ENCODE assay signal across 7 mouse cellular contexts in the genomic region with DNA sequence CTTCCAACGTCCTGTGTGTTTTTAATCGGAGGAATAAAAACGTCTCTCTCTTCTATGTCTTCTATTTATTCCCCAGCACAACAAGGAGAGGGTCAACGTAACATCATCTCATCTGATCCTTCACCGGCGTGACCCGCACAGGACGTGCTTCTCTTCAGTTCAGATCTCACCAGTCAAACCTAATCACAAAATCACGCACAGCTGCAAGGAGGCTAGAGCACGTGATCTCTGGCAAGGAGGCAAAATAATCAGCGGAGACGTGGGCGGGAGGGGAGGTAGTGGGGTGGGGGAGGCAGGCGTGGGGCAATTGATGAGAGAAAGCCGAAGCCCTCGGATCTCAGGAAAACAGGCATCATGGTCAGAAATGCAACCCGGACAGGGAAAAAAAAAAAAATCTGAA. TPM values are rescaled to one million over a fixed set of nuclear protein-coding genes. Genes with fewer than 3 reads are reported as not detected.
DNase-seq lines count a peak whose midpoint lies in the region; ATAC-seq and TF ChIP-seq lines count a peak whose summit lies in the region.

No protein-coding gene starts in this region.

- no peak for DNase-seq in kidney, postnatal 10 days
- peak; percentile 53 for DNase-seq in embryonic facial prominence, embryonic 11.5 days (ENCODE audit: low spot score)
- DNase-seq in midbrain, postnatal 0 days (ENCODE audit: low spot score) = no peak
- DNase-seq in thymus, postnatal 25 days = no peak
- DNase-seq in left cerebral cortex, adult 18-20 months (ENCODE audit: low spot score in 2 of 2) = no peak

- 20% methylated on average over 17 of the region's 17 CpGs for WGBS in kidney, embryonic 15.5 days
- WGBS in embryonic facial prominence, embryonic 11.5 days = 20% methylated on average over 17 of the region's 17 CpGs
- 23% methylated on average over 15 of the region's 17 CpGs for WGBS in heart, embryonic 15.5 days
- WGBS in midbrain, postnatal 0 days = 44% methylated on average over 17 of the region's 17 CpGs

- ATAC-seq in kidney, embryonic 15.5 days (replicated peaks; ENCODE audit: low FRiP score) = no peak
- ATAC-seq in embryonic facial prominence, embryonic 11.5 days (replicated peaks; ENCODE audit: insufficient number of reproducible peaks, low FRiP score, low TSS enrichment, low read depth) = no peak
- ATAC-seq in heart, embryonic 15.5 days (replicated peaks; ENCODE audit: insufficient number of reproducible peaks, insufficient read depth, low FRiP score, low read depth) = no peak
- ATAC-seq in midbrain, postnatal 0 days (ENCODE audit: low FRiP score) = no peak

- H3K27ac ChIP-seq in kidney, embryonic 15.5 days = no peak overlapping the region
- H3K27ac ChIP-seq in embryonic facial prominence, embryonic 11.5 days (replicated peaks; ENCODE audit: low read depth, low read length) = no peak overlapping the region
- no peak overlapping the region for H3K27ac ChIP-seq in heart, embryonic 15.5 days
- H3K27ac ChIP-seq in midbrain, postnatal 0 days (ENCODE audit: low read depth, low read length) = no peak overlapping the region

- peak overlapping the region; percentile 26 for H3K4me3 ChIP-seq in kidney, embryonic 15.5 days (replicated peaks)
- H3K4me3 ChIP-seq in embryonic facial prominence, embryonic 11.5 days (ENCODE audit: low read depth, low read length) = 0 out of 2 replicates have a peak overlapping the region, but pooled peaks have one; percentile 10
- peak overlapping the region; percentile 32 for H3K4me3 ChIP-seq in heart, embryonic 15.5 days
- no peak overlapping the region for H3K4me3 ChIP-seq in midbrain, postnatal 0 days (ENCODE audit: low read depth, low read length)

- TF ChIP-seq CTCF in midbrain, postnatal 0 days (IDR thresholded peaks at IDR 0.05) = no peak

- H3K4me2 ChIP-seq in kidney, embryonic 15.5 days = peak overlapping the region; percentile 60
- H3K4me2 ChIP-seq in embryonic facial prominence, embryonic 11.5 days (ENCODE audit: low read depth, low read length) = peak overlapping the region; percentile 23; the same call in 1 of the 2 replicates
- H3K4me2 ChIP-seq in heart, embryonic 15.5 days = peak overlapping the region; percentile 61
- peak overlapping the region; percentile 28 for H3K4me2 ChIP-seq in midbrain, postnatal 0 days (ENCODE audit: low read depth, low read length, poor library complexity, severe bottlenecking)

- H3K36me3 ChIP-seq in kidney, embryonic 15.5 days = no peaks in the 10 kb centered on the region
- H3K36me3 ChIP-seq in embryonic facial prominence, embryonic 11.5 days (replicated peaks; ENCODE audit: control insufficient read depth, insufficient read depth, low read depth, low read length) = no peaks in the 10 kb centered on the region
- no peaks in the 10 kb centered on the region for H3K36me3 ChIP-seq in heart, embryonic 15.5 days
- no peaks in the 10 kb centered on the region for H3K36me3 ChIP-seq in midbrain, postnatal 0 days (ENCODE audit: insufficient read depth, low read length)

- no peaks in the 10 kb centered on the region for H3K9me3 ChIP-seq in kidney, embryonic 15.5 days (replicated peaks)
- H3K9me3 ChIP-seq in embryonic facial prominence, embryonic 11.5 days (replicated peaks; ENCODE audit: control insufficient read depth, low read length) = no peaks in the 10 kb centered on the region
- no peaks in the 10 kb centered on the region for H3K9me3 ChIP-seq in heart, embryonic 15.5 days (replicated peaks)
- H3K9me3 ChIP-seq in midbrain, postnatal 0 days (ENCODE audit: low read length) = no peaks in the 10 kb centered on the region

- H3K4me1 ChIP-seq in kidney, embryonic 15.5 days = peaks cover 6% of the 10 kb centered on the region; the same call in 1 of the 2 replicates
- H3K4me1 ChIP-seq in embryonic facial prominence, embryonic 11.5 days (ENCODE audit: control insufficient read depth, insufficient read depth, low read length) = no peaks in the 10 kb centered on the region
- peaks cover 8% of the 10 kb centered on the region; the same call in 1 of the 2 replicates for H3K4me1 ChIP-seq in heart, embryonic 15.5 days (replicated peaks)
- no peaks in the 10 kb centered on the region for H3K4me1 ChIP-seq in midbrain, postnatal 0 days (ENCODE audit: insufficient read depth, low read length)

- H3K27me3 ChIP-seq in kidney, embryonic 15.5 days = no peaks in the 10 kb centered on the region
- no peaks in the 10 kb centered on the region for H3K27me3 ChIP-seq in embryonic facial prominence, embryonic 11.5 days (ENCODE audit: control insufficient read depth, insufficient read depth, low read length)
- no peaks in the 10 kb centered on the region for H3K27me3 ChIP-seq in heart, embryonic 15.5 days
- H3K27me3 ChIP-seq in midbrain, postnatal 0 days (ENCODE audit: insufficient read depth, low read length) = no peaks in the 10 kb centered on the region

- H3K9ac ChIP-seq in kidney, embryonic 15.5 days = peak overlapping the region; percentile 36; the same call in 1 of the 2 replicates
- no peak overlapping the region for H3K9ac ChIP-seq in embryonic facial prominence, embryonic 11.5 days (replicated peaks; ENCODE audit: low read length)
- H3K9ac ChIP-seq in heart, embryonic 15.5 days = no peak overlapping the region; the same call in 1 of the 2 replicates
- H3K9ac ChIP-seq in midbrain, postnatal 0 days (replicated peaks; ENCODE audit: low read length, poor library complexity, severe bottlenecking) = no peak overlapping the region

RNA-seq across cellular contexts. Expression of gene Pja2, which starts 14.4 kb away (rescaled TPM):
- polyA plus RNA-seq in kidney, embryonic 15.5 days (2015; fragmentation: Nextera tagmentation; extraction: Ambion mirVana) = 65.1 and 66.1 TPM in 2 replicates
- polyA plus RNA-seq in embryonic facial prominence, embryonic 11.5 days (2014; fragmentation: Nextera tagmentation; extraction: Ambion mirVana) = 71.5 and 75.8 TPM in 2 replicates
- polyA plus RNA-seq in heart, embryonic 15.5 days (2015; fragmentation: Nextera tagmentation; extraction: Ambion mirVana) = 70.1 and 73.9 TPM in 2 replicates
- total RNA-seq in midbrain, postnatal 0 days (2014; rRNA removed) = 189 and 231 TPM in 2 replicates
- polyA plus RNA-seq in midbrain, postnatal 0 days (2015; fragmentation: Nextera tagmentation; extraction: Ambion mirVana) = 215 and 219 TPM in 2 replicates
- total RNA-seq in left cerebral cortex, adult 18-20 months (2021) = 100 to 1,000 TPM; 438 to 460 TPM
